Mouse (Mus musculus) neural tube, embryonic 13.5 days (tissue): Measurements from ENCODE around the gene A730061H03Rik. TPM values are rescaled to one million over a fixed set of nuclear protein-coding genes. Genes with fewer than 3 reads are reported as not detected.

Experiments used
- ATAC-seq: fragments of 200-750 bp; cut with Nextera tagmentation; 2 replicates; pipeline ENCODE4 v1.8.0; 2017; ENCODE audit warnings: low read depth, mild to moderate bottlenecking, moderate TSS enrichment, moderate library complexity
- H3K27ac ChIP-seq: fragments of 300-500 bp; sonication (generic); replicated peaks from 2 replicates; pipeline ENCODE4 v1.5.1; 2015; ENCODE audit warnings: moderate library complexity, mild to moderate bottlenecking, inconsistent platforms
- H3K27me3 ChIP-seq: fragments of 300-500 bp; sonication (generic); 2 replicates; pipeline ENCODE4 v1.6.1; 2015; ENCODE audit warnings: mild to moderate bottlenecking, inconsistent platforms
- H3K36me3 ChIP-seq: fragments of 300-500 bp; sonication (generic); 2 replicates; pipeline ENCODE4 v1.6.1; 2015; ENCODE audit warnings: mild to moderate bottlenecking, inconsistent platforms
- H3K4me1 ChIP-seq: fragments of 300-500 bp; sonication (generic); replicated peaks from 2 replicates; pipeline ENCODE4 v1.6.1; 2015; ENCODE audit warnings: inconsistent platforms
- H3K4me2 ChIP-seq: fragments of 300-500 bp; sonication (generic); 2 replicates; pipeline ENCODE4 v1.6.1; 2015; ENCODE audit warnings: inconsistent platforms, mild to moderate bottlenecking, moderate library complexity
- H3K4me3 ChIP-seq: fragments of 300-500 bp; sonication (generic); 2 replicates; pipeline ENCODE4 v1.5.1; 2015; ENCODE audit warnings: mild to moderate bottlenecking, inconsistent platforms
- H3K9ac ChIP-seq: fragments of 300-500 bp; sonication (generic); 2 replicates; pipeline ENCODE4 v1.6.1; 2015; ENCODE audit warnings: moderate library complexity, mild to moderate bottlenecking, inconsistent platforms
- H3K9me3 ChIP-seq: fragments of 300-500 bp; sonication (generic); 2 replicates; pipeline ENCODE4 v1.6.1; 2016; ENCODE audit warnings: inconsistent platforms
- WGBS: fragments of 180-500 bp; shearing (Covaris S2); methylation state at CpG from one replicate; pipeline ENCODE4 v1.1.7; 2015; 5-methylcytosine and 5-hydroxymethylcytosine counted together
- polyA plus RNA-seq: library from polyadenylated mRNA; unstranded; fragments of >200 nt; fragmentation: Nextera tagmentation; extraction: Ambion mirVana; gene quantifications from 2 replicates; pipeline ENCODE4 v1.2.1, GENCODE M21; 2015

A730061H03Rik gene
- 0.59 TPM in 1 of 2 replicates, not detected in the other for polyA plus RNA-seq

DNA sequence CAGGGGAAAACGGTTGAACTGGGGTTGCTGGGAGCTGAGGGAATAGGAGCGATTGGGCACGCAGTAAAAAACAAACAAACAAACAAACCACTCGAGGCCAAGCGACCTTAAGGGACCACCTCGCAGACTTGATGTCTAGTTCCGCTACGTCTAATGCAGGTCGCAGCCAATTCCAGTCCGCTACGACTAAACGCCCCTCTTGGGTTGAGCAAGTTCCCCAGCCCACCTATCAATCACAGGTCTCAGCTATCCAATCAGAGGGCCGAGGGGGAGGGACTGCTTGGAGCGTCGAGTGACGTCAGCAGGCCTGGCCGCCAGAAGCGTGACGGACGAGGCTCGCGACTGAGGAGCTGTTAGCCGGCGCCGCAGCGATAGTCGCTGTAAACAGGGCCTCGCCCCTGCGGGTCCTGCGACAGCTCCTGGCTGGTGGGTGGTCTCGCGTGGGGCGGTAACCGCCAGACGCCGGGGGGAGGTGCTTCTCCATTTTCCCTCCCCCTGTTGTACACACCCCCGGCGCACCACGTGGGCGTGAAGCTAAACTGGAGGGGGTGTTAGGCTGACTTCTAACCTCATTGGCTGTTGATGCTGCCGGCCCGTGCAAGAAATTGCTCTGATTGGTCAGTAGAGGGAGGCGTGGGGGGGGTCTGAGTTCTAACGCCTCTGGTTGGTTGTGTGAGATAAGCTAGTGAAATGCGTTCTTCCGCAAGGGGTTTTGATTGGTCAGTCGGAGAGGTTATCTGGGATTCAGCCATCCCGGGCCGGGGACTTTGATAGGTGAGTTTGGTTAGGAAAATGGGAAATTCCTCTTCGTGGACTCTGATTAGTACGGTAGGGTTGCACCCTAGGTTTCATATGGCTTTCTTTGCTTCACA lies at the start of gene A730061H03Rik:
TSS of gene A730061H03Rik (minus strand) at position 205 of the 872 bp plus-strand sequence.
- WGBS: under 1% methylated on average over 51 of the region's 51 CpGs
- ATAC-seq: peak; percentile 98
- no peaks in the 10 kb centered on the region for H3K9me3 ChIP-seq
- H3K4me3 ChIP-seq: peak within 1 kb of the TSS; percentile 55
- H3K27me3 ChIP-seq: no peaks in the 10 kb centered on the region
- peak within 1 kb of the TSS; percentile 90 for H3K4me2 ChIP-seq
- H3K36me3 ChIP-seq: peaks cover 29% of the 10 kb centered on the region
- H3K9ac ChIP-seq: peak within 1 kb of the TSS; percentile 86
- peaks cover 28% of the 10 kb centered on the region for H3K4me1 ChIP-seq
- peak within 1 kb of the TSS; percentile 98 for H3K27ac ChIP-seq

DNA sequence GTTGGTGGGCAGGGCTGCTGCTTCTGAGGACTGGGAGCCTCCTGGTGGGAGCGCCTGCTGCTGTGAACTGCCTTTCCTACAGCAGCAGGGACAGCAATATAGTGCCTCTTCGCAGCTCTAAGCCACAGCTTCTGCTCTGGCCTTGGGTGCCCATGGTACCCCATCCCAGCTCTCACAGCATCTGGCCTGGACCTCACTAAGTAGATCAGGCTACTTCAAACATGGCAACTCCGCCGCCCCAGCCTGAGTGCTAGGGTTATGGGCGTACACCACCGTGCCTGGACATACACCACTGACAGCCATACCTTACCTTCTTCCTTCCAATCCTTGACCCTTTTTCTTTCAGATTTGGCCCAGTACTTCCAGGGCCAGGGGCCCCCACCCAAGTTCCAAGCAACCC lies 48.1 kb upstream of the A730061H03Rik start:
- Histone ChIP-seq H3K9ac (no peak overlapping the region), H3K27ac (no peak overlapping the region), H3K36me3 (peaks cover 67% of the 10 kb centered on the region), H3K9me3 (no peaks in the 10 kb centered on the region), H3K4me2 (no peak overlapping the region), H3K4me3 (no peak overlapping the region), H3K4me1 (peaks cover 11% of the 10 kb centered on the region), H3K27me3 (no peaks in the 10 kb centered on the region)
- 96% methylated on average over 6 of the region's 6 CpGs for WGBS
- ATAC-seq: no peak

DNA sequence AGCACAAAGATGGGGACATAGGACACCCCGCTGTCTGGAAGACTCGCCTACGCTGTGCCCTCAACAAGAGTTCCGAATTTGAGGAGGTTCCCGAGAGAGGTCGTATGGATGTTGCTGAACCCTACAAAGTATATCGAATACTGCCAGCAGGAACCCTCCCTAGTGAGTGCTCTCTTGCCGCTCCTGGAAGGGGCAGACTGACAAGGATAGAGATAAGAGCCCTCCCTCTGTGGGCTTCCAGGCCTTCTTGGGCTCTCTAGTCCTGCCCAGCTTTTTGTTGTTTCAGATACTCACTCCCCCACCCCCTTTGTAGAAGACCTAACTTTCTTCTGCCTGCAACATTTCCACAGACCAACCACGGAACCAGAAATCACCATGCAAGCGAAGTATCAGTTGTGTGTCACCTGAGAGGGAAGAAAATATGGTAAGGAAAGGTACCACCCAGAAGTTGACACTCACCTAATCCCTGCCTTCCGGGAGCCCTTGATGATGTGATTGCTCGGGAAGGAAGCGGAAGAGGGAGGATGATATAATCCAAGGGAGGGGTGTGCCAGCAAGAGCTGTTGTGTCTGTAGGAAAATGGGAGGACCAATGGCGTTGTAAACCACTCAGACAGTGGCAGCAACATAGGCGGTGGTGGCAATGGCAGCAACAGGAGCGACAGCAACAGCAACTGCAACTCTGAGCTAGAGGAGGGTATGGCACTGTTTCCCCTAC lies 45.7 kb upstream of the A730061H03Rik start:
- H3K4me2 ChIP-seq: no peak overlapping the region
- no peak for ATAC-seq
- H3K9me3 ChIP-seq: no peaks in the 10 kb centered on the region
- peaks cover 89% of the 10 kb centered on the region for H3K36me3 ChIP-seq
- no peak overlapping the region for H3K9ac ChIP-seq
- no peak overlapping the region for H3K27ac ChIP-seq
- WGBS: 93% methylated on average over 16 of the region's 16 CpGs
- peaks cover 12% of the 10 kb centered on the region for H3K4me1 ChIP-seq
- no peak overlapping the region for H3K4me3 ChIP-seq
- H3K27me3 ChIP-seq: no peaks in the 10 kb centered on the region

DNA sequence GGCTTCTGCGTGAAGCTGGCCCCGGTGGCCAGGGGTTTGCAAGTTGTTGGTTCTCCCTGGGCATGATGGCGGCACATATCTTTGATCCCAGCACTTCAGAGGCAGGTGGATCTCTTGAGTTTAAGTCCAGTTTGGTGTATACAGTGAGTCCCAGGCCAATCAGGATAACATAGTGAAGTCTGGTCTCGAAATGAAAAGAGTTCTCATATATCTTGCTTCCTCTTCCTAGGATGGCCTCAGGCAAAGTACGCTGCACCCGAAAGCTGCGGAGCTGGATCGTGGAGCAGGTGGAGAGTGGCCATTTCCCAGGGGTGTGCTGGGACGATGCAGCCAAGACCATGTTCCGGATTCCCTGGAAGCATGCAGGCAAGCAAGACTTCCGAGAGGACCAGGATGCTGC lies 44.6 kb upstream of the A730061H03Rik start:
- ATAC-seq: no peak
- Histone ChIP-seq H3K27me3 (no peaks in the 10 kb centered on the region), H3K4me1 (peaks cover 12% of the 10 kb centered on the region), H3K27ac (no peak overlapping the region), H3K4me2 (no peak overlapping the region), H3K9me3 (no peaks in the 10 kb centered on the region), H3K4me3 (no peak overlapping the region), H3K9ac (no peak overlapping the region), H3K36me3 (peaks cover 93% of the 10 kb centered on the region)
- 82% methylated on average over 11 of the region's 11 CpGs for WGBS

DNA sequence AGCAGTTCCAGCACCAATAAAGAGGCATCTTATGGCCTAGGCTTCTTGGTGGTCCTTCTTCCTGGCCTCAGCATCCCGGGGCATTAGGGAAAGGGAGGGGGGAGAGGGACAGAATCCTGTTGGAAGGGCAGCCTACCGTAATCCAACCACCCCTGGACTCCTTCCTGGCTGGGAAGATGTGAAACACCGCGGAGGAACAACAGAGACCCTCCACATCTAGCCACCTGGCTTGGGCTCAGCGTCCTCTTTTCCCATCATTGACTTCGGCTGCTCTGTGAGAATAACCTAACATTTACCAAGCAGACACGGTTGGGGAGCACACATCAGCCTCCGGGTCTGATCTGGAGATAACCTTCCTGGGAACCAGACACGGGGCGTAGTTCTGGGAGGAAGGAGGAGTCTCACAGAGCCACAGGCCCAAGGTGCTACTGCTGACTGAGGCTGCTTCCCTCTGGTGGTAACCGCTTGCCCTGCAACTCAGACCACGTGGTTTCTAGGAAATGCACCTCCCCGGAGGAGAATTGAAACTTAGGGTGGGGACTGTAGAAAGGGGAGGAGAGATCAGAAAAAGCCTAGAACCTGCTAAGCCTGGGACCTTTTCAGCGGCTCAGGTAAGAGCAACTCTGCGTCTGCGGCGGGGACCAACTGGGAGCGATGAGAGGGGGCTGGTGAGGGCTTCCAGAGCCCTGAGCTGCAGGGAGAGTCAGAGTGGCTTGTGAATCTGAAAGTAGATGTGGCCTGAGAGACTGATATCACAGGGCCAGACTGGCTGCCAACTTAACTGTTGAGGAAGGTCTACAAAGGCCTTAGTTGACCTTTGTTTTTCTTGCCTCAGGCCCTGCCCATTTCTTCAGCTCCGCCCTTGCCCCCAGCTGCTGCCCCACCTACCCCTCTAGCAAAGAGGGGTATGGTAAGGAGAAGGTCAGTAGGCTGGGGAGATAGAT lies 43.7 kb upstream of the A730061H03Rik start:
- peak overlapping the region; percentile 55; the same call in 1 of the 2 replicates for H3K27ac ChIP-seq
- WGBS: 23% methylated on average over 19 of the region's 19 CpGs
- peaks cover 93% of the 10 kb centered on the region for H3K36me3 ChIP-seq
- ATAC-seq: peak; percentile 85
- H3K27me3 ChIP-seq: no peaks in the 10 kb centered on the region
- H3K4me1 ChIP-seq: peaks cover 12% of the 10 kb centered on the region
- H3K9ac ChIP-seq: 0 out of 2 replicates have a peak overlapping the region, but pooled peaks have one; percentile 18
- peak overlapping the region; percentile 50 for H3K4me2 ChIP-seq
- H3K9me3 ChIP-seq: no peaks in the 10 kb centered on the region
- peak overlapping the region; percentile 30 for H3K4me3 ChIP-seq

DNA sequence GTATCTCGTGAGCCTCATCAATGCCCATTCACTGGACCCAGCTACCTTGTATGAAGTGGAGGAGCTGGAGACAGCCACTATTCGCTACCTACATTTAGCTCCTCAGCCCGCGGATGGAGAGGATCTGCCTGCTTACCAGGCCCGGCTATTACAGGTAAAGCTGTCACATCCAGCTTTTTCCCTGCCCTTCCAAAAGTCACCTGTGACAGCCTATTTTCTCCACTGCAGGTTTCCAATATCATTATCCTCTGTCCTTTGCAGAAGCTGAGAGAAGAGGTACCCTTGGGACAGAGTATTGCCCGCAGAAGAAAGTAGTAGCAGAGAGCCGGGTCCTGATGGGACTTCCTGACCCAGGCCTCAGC lies 43.0 kb upstream of the A730061H03Rik start, which contains the start of gene Irf9:
TSS of gene Irf9 (plus strand) at position 301 of the 362 bp plus-strand sequence.
- Histone ChIP-seq H3K27ac (peak within 1 kb of the TSS; percentile 55; the same call in 1 of the 2 replicates), H3K4me3 (peak within 1 kb of the TSS; percentile 30), H3K27me3 (no peaks in the 10 kb centered on the region), H3K9ac (0 out of 2 replicates have a peak within 1 kb of the TSS, but pooled peaks have one; percentile 18), H3K36me3 (peaks cover 93% of the 10 kb centered on the region), H3K4me1 (peaks cover 12% of the 10 kb centered on the region), H3K9me3 (no peaks in the 10 kb centered on the region), H3K4me2 (peak within 1 kb of the TSS; percentile 50)
- WGBS: 89% methylated on average over 7 of the region's 7 CpGs
- ATAC-seq: 0 out of 2 replicates have a peak, but pooled peaks have one; percentile 16

DNA sequence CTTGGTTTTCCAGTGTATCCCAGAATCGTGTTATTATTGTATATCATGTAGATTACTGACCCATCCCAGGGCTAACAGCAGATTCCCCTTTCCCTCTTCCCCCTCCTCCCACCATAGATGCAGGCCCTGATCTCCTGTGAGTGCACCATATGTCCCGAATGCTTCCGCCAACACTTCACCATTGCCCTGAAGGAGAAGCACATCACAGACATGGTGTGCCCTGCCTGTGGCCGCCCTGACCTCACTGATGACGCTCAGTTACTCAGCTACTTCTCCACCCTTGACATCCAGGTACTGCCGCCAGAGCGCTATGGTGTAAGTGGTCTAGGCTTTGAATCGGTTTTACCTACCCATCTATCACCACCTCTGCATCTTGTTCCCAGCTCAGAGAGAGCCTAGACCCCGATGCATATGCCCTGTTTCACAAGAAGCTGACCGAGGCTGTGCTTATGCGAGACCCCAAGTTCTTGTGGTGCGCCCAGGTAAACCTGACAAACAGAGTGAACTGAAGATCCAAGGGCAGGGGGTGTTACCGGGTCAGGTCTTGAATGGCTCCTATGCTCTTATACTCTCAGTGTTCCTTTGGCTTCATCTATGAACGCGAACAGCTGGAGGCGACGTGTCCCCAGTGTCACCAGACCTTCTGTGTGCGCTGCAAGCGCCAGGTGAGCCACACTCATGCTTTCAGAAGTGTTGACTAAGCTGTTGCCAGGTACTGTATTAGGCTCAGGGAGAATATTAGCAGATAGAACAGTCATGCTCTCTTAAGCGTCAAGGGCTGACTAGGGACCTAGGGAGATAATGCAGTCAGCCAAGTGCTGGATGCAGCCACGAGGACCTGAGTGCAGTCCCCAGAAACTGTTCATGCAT lies 38.5 kb upstream of the A730061H03Rik start:
- Histone ChIP-seq H3K27me3 (no peaks in the 10 kb centered on the region), H3K9ac (no peak overlapping the region), H3K4me2 (no peak overlapping the region), H3K4me3 (no peak overlapping the region), H3K27ac (no peak overlapping the region), H3K4me1 (peaks cover 7% of the 10 kb centered on the region), H3K36me3 (peaks cover 96% of the 10 kb centered on the region), H3K9me3 (no peaks in the 10 kb centered on the region)
- ATAC-seq: no peak
- WGBS: 95% methylated on average over 21 of the region's 21 CpGs

DNA sequence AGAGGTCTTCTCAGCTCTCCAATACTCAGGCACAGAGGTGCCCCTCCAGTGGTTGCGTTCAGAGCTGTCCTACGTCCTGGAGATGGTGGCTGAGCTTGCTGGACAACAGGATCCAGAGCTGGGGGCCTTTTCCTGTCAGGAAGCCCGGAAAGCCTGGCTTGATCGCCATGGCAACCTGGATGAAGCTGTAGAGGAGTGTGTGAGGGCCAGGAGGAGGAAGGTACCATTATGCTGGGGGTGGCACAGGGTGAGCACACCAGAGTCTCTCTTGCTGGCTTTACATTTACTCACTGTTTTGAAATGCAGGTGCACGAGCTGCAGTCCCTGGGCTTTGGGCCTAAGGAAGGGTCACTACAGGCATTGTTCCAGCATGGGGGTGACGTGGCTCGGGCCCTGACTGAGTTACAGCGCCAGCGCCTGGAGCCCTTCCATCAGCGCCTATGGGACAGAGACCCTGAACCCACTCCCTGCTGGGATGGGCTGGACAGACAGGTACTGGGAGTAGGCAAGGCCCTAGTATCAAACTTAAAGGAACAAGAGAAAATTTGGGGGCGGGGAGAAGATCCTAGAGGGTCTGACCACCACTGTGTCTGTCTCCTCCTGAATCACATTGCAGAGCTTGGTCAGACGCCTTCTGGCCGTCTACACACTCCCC lies 36.0 kb upstream of the A730061H03Rik start:
- H3K27me3 ChIP-seq: no peaks in the 10 kb centered on the region
- WGBS: 77% methylated on average over 13 of the region's 13 CpGs
- no peak overlapping the region for H3K4me2 ChIP-seq
- ATAC-seq: no peak
- H3K4me1 ChIP-seq: peaks cover 21% of the 10 kb centered on the region
- no peak overlapping the region for H3K9ac ChIP-seq
- no peaks in the 10 kb centered on the region for H3K9me3 ChIP-seq
- H3K4me3 ChIP-seq: no peak overlapping the region
- peaks cover 71% of the 10 kb centered on the region for H3K36me3 ChIP-seq
- no peak overlapping the region for H3K27ac ChIP-seq

DNA sequence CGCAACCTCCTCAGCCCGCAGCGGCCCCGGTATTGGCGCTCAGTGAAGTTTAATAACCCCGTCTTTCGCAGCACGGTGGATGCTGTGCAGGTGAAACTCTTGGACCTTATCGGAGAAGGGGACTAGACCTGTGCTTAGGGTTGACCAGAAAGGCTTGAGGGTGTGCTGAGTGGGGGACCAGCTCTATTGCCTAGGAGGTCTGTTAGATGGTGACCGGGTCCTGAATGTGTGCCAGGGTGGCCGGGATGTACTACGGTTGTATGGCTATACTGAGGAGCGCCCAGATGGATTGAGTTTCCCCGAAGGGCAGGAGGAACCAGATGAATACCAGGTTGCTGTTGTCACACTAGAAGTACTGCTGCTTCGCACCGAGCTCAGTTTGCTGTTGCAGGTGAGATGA lies 32.0 kb upstream of the A730061H03Rik start:
- Histone ChIP-seq H3K4me2 (peak overlapping the region; percentile 93), H3K27ac (peak overlapping the region; percentile 96), H3K4me3 (peak overlapping the region; percentile 72), H3K36me3 (peaks cover 49% of the 10 kb centered on the region), H3K4me1 (peaks cover 37% of the 10 kb centered on the region), H3K9ac (peak overlapping the region; percentile 91), H3K9me3 (no peaks in the 10 kb centered on the region), H3K27me3 (no peaks in the 10 kb centered on the region)
- WGBS: 4% methylated on average over 16 of the region's 16 CpGs
- ATAC-seq: no peak

DNA sequence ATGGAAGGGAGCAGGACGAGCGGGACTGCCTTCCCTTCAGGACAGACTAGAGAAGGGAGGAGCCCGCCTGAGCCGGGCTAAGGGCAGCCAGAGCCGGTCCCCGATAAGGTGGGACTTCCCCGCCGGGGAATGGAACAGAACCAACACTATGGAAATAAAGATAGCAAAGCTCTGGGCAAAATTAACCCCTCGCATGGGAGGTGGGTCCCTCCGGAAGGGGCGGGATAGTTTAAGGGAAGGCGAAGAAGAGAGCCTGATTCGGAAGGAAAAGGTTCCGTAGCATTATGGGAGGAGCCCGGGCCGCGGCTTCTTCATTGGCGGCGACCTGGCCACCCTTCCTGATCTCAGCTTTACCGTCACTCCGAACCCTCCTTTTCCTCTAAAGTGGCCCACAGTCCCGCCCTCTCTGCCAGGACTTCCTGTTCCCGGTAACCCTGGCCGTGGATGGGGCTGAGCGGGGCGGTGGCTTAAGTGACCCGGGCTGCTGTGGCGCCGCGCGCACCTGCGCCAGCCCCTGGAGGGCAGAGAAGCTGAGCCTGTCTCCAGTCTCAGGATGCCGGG lies 31.2 kb upstream of the A730061H03Rik start, which contains the start of gene Rnf31:
TSS of gene Rnf31 (plus strand) at position 378 of the 561 bp plus-strand sequence.
- under 1% methylated on average over 33 of the region's 33 CpGs for WGBS

More for the DNA sequence above, 31.2 kb upstream of the A730061H03Rik start, which contains the start of gene Rnf31:
- Histone ChIP-seq H3K4me1 (peaks cover 37% of the 10 kb centered on the region), H3K27me3 (no peaks in the 10 kb centered on the region), H3K4me2 (peak within 1 kb of the TSS; percentile 93), H3K36me3 (peaks cover 44% of the 10 kb centered on the region), H3K27ac (peak within 1 kb of the TSS; percentile 96), H3K9ac (peak within 1 kb of the TSS; percentile 91), H3K4me3 (peak within 1 kb of the TSS; percentile 72), H3K9me3 (no peaks in the 10 kb centered on the region)
- ATAC-seq: peak; percentile 94
